Mouse (Mus musculus) CD4-positive helper T cell, adult 2 months (primary cell): ENCODE measurements at regions not wholly inside any gene's neighbourhood (a gene's known extent, or its start where the extent isn't known, plus 50 kb on each side); places are given as distances from the start of the nearest gene placed in this dataset.
A peak's percentile ranks its signal among the peaks of the same experiment; 100 is the strongest.

Experiments
- DNase-seq: peaks from one replicate; pipeline ENCODE4 v3.0.0-alpha.2; 2012; ENCODE audit warnings: low read depth, missing footprints, low spot score

GRCm38 (mm10) chr3:70215195-70215594 lies 207.8 kb downstream of the Otol1 start:
- DNase-seq, result no peak

- no peak for DNase-seq
Measured at GRCm38 (mm10) chr3:70216096-70216495, 208.7 kb downstream of the Otol1 start.

GRCm38 (mm10) chr3:70218757-70219360 lies 211.4 kb downstream of the Otol1 start:
- no peak for DNase-seq

GRCm38 (mm10) chr3:70223443-70224065 lies 216.1 kb downstream of the Otol1 start:
- no peak for DNase-seq

- no peak for DNase-seq
Measured at GRCm38 (mm10) chr3:70224846-70225245, 217.4 kb downstream of the Otol1 start.

- DNase-seq, result no peak
Measured at GRCm38 (mm10) chr3:70227165-70227564, 219.8 kb downstream of the Otol1 start.

GRCm38 (mm10) chr3:70248655-70249054 lies 241.2 kb downstream of the Otol1 start:
- no peak for DNase-seq

- DNase-seq, result no peak
Measured at GRCm38 (mm10) chr3:70249922-70250321, 242.5 kb downstream of the Otol1 start.

GRCm38 (mm10) chr3:70250733-70251132 lies 243.3 kb downstream of the Otol1 start:
- DNase-seq, result no peak

- DNase-seq, result no peak
Measured at GRCm38 (mm10) chr3:70263318-70263717, 255.9 kb downstream of the Otol1 start.

GRCm38 (mm10) chr3:70288590-70289388 lies 281.4 kb downstream of the Otol1 start:
- no peak for DNase-seq

- no peak for DNase-seq
Measured at GRCm38 (mm10) chr3:70307556-70307955, 300.1 kb downstream of the Otol1 start.

GRCm38 (mm10) chr3:70308061-70308461 lies 300.6 kb downstream of the Otol1 start:
- peak; percentile 2 for DNase-seq

- no peak for DNase-seq
Measured at GRCm38 (mm10) chr3:70309304-70309703, 301.9 kb downstream of the Otol1 start.

GRCm38 (mm10) chr3:70311055-70311454 lies 303.6 kb downstream of the Otol1 start:
- no peak for DNase-seq

GRCm38 (mm10) chr3:70312034-70312433 lies 304.6 kb downstream of the Otol1 start:
- DNase-seq, result no peak

GRCm38 (mm10) chr3:70313119-70313868 lies 305.9 kb downstream of the Otol1 start:
- no peak for DNase-seq

- DNase-seq, result no peak
Measured at GRCm38 (mm10) chr3:70314239-70314638, 306.8 kb downstream of the Otol1 start.

- no peak for DNase-seq
Measured at GRCm38 (mm10) chr3:70318377-70318776, 311.0 kb downstream of the Otol1 start.

GRCm38 (mm10) chr3:70319139-70319538 lies 311.7 kb downstream of the Otol1 start:
- DNase-seq, result no peak

GRCm38 (mm10) chr3:70321161-70321657 lies 313.8 kb downstream of the Otol1 start:
- DNase-seq, result no peak

GRCm38 (mm10) chr3:70324692-70325091 lies 317.3 kb downstream of the Otol1 start:
- no peak for DNase-seq
